Mouse (Mus musculus) brain, embryonic 14.5 days (tissue): ENCODE data around the gene Lrrfip2.

Source experiments
- CTCF ChIP-seq: fragments of 200-500 bp; IDR thresholded peaks from 2 replicates; pipeline ENCODE4 v1.5.1; 2012; ENCODE audit warnings: inconsistent platforms, mild to moderate bottlenecking, moderate library complexity, borderline replicate concordance; ENCODE audit not compliant: insufficient read depth, insufficient read length; ENCODE audit errors: extremely low read depth
- POLR2A ChIP-seq: fragments of 200-500 bp; IDR thresholded peaks from 2 replicates; pipeline ENCODE4 v1.6.1; 2012; ENCODE audit warnings: mild to moderate bottlenecking, inconsistent platforms, borderline replicate concordance; ENCODE audit not compliant: poor library complexity, insufficient read depth, insufficient read length, severe bottlenecking; ENCODE audit errors: extremely low read depth

GRCm38 (mm10) chr9:111118252-111118890, 979 bp downstream of the Lrrfip2 start:
- no peak for TF ChIP-seq CTCF
- no peak for TF ChIP-seq POLR2A
